Mouse (Mus musculus) liver, embryonic 12.5 days (tissue): ENCODE measurements at regions not wholly inside any gene's neighbourhood (a gene's known extent, or its start where the extent isn't known, plus 50 kb on each side); places are given as distances from the start of the nearest gene placed in this dataset.

ENCODE experiments used
- ATAC-seq: fragments of 200-750 bp; cut with Nextera tagmentation; 2 replicates; pipeline ENCODE4 v1.8.0; 2017; ENCODE audit warnings: moderate number of reproducible peaks, mild to moderate bottlenecking, moderate library complexity
- H3K27ac ChIP-seq: fragments of 300-500 bp; sonication (generic); 2 replicates; pipeline ENCODE4 v1.5.1; 2016; ENCODE audit warnings: mild to moderate bottlenecking
- H3K27me3 ChIP-seq: fragments of 300-500 bp; sonication (generic); replicated peaks from 2 replicates; pipeline ENCODE4 v1.6.1; 2016; ENCODE audit warnings: mild to moderate bottlenecking, moderate library complexity
- H3K36me3 ChIP-seq: fragments of 300-500 bp; sonication (generic); 2 replicates; pipeline ENCODE4 v1.6.1; 2016; ENCODE audit warnings: mild to moderate bottlenecking, moderate library complexity
- H3K4me1 ChIP-seq: fragments of 300-500 bp; sonication (generic); 2 replicates; pipeline ENCODE4 v1.6.1; 2016
- H3K4me2 ChIP-seq: fragments of 300-500 bp; sonication (generic); 2 replicates; pipeline ENCODE4 v1.6.1; 2016; ENCODE audit warnings: mild to moderate bottlenecking, moderate library complexity
- H3K4me3 ChIP-seq: fragments of 300-500 bp; sonication (generic); 2 replicates; pipeline ENCODE4 v1.5.1; 2016; ENCODE audit warnings: mild to moderate bottlenecking, moderate library complexity
- H3K9ac ChIP-seq: fragments of 300-500 bp; sonication (generic); 2 replicates; pipeline ENCODE4 v1.6.1; 2016; ENCODE audit warnings: mild to moderate bottlenecking, moderate library complexity
- H3K9me3 ChIP-seq: fragments of 300-500 bp; sonication (generic); replicated peaks from 2 replicates; pipeline ENCODE4 v1.6.1; 2016; ENCODE audit warnings: mild to moderate bottlenecking, moderate library complexity
- WGBS: fragments of 180-500 bp; shearing (Covaris S2); methylation state at CpG from one replicate; pipeline ENCODE4 v1.1.7; 2016; ENCODE audit not compliant: insufficient replicate concordance; 5-methylcytosine and 5-hydroxymethylcytosine counted together

DNA sequence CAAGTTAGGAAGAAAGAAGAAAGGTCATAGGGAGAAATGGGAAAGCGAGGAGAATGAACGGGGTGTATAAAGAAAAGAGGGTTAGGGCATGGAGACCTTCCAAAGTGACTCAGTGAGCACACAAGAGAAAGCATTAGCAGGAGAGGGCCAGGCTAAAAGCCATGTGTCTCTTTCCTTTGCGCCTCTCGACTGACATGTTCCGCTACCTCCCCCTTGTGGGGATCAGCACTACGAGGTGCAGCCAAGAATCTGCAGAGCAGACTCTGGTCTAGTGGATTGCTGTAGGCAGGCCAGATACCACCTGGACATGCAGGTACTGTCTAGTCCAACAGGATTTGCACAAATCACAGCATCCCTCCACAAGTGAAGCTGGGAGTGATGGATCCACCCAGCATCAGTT, 54.0 kb downstream of the Kcna5 start:
- no peak overlapping the region for H3K4me3 ChIP-seq
- no peak overlapping the region for H3K27ac ChIP-seq
- H3K27me3 ChIP-seq: no peaks in the 10 kb centered on the region; the same call in 1 of the 2 replicates
- H3K4me2 ChIP-seq: no peak overlapping the region
- H3K36me3 ChIP-seq: no peaks in the 10 kb centered on the region
- H3K9ac ChIP-seq: no peak overlapping the region
- no peak for ATAC-seq
- WGBS: 48% methylated on average over 6 of the region's 6 CpGs
- H3K9me3 ChIP-seq: no peaks in the 10 kb centered on the region
- H3K4me1 ChIP-seq: no peaks in the 10 kb centered on the region

DNA sequence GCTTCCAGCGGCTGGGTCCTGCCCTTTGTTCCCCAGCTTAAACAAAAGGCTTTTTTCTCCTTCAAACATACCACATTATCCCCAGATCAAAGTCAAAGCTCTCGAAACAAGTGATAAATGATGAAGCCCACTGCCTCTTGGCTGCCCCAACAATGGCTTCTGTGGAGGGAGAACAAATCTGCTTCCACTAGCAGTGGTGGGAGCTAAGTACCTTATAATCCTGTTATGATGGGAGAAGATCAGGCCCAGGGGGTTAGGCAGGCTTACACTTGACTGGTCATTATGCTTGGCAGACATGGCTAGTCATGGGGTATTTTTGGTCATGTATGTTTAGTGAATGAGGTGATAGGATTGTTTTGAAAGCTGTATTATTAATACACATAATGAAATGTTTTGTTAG, 57.7 kb downstream of the Kcna5 start:
- no peaks in the 10 kb centered on the region; the same call in 1 of the 2 replicates for H3K27me3 ChIP-seq
- H3K27ac ChIP-seq: no peak overlapping the region
- no peaks in the 10 kb centered on the region for H3K36me3 ChIP-seq
- no peaks in the 10 kb centered on the region for H3K4me1 ChIP-seq
- no peak overlapping the region for H3K9ac ChIP-seq
- H3K9me3 ChIP-seq: no peaks in the 10 kb centered on the region
- WGBS: 18% methylated on average over 2 of the region's 2 CpGs
- H3K4me2 ChIP-seq: no peak overlapping the region
- no peak for ATAC-seq
- no peak overlapping the region for H3K4me3 ChIP-seq

- ATAC-seq: no peak
Observed at GRCm38 (mm10) chr6:126476758-126477157, 58.5 kb downstream of the Kcna5 start.

GRCm38 (mm10) chr6:126475555-126475954, 59.7 kb downstream of the Kcna5 start:
- H3K4me1 ChIP-seq: no peaks in the 10 kb centered on the region
- no peak overlapping the region for H3K4me3 ChIP-seq
- no peaks in the 10 kb centered on the region for H3K9me3 ChIP-seq
- H3K27me3 ChIP-seq: no peaks in the 10 kb centered on the region; the same call in 1 of the 2 replicates
- no peak overlapping the region for H3K27ac ChIP-seq
- 57% methylated on average over 8 of the region's 8 CpGs for WGBS
- no peak for ATAC-seq
- no peak overlapping the region for H3K4me2 ChIP-seq
- no peaks in the 10 kb centered on the region for H3K36me3 ChIP-seq
- H3K9ac ChIP-seq: no peak overlapping the region

More at GRCm38 (mm10) chr6:126476758-126477157, 58.5 kb downstream of the Kcna5 start:
- WGBS: 50% methylated on average over 1 of the region's 1 CpGs
- H3K4me1 ChIP-seq: no peaks in the 10 kb centered on the region
- no peaks in the 10 kb centered on the region for H3K9me3 ChIP-seq
- no peaks in the 10 kb centered on the region; the same call in 1 of the 2 replicates for H3K27me3 ChIP-seq
- H3K4me2 ChIP-seq: no peak overlapping the region
- no peak overlapping the region for H3K4me3 ChIP-seq
- H3K9ac ChIP-seq: no peak overlapping the region
- no peaks in the 10 kb centered on the region for H3K36me3 ChIP-seq
- no peak overlapping the region for H3K27ac ChIP-seq

DNA sequence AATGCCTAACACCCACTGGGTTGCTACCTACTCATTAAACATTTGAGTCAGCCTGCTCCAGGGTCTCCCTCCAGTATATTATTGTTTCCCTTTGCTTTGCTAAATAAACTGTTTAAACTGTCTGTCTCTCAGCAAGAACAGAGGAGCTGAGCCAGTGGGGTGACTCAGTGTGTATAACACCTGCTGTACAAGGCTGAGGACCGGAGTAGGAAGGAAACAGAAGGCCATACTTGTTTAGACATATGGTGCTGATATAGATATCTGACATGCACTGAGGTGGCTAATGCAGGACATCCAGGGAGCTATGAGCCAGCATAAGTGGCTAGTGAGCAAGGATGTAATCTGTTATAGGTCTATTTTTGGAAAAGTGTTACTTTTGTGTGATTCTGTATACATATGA, 81.5 kb downstream of the Kcna5 start:
- H3K36me3 ChIP-seq: no peaks in the 10 kb centered on the region
- no peaks in the 10 kb centered on the region for H3K9me3 ChIP-seq
- H3K9ac ChIP-seq: no peak overlapping the region
- H3K4me3 ChIP-seq: no peak overlapping the region
- no peaks in the 10 kb centered on the region for H3K27me3 ChIP-seq
- 59% methylated on average over 1 of the region's 1 CpGs for WGBS
- no peaks in the 10 kb centered on the region for H3K4me1 ChIP-seq
- no peak overlapping the region for H3K4me2 ChIP-seq
- H3K27ac ChIP-seq: no peak overlapping the region
- no peak for ATAC-seq

DNA sequence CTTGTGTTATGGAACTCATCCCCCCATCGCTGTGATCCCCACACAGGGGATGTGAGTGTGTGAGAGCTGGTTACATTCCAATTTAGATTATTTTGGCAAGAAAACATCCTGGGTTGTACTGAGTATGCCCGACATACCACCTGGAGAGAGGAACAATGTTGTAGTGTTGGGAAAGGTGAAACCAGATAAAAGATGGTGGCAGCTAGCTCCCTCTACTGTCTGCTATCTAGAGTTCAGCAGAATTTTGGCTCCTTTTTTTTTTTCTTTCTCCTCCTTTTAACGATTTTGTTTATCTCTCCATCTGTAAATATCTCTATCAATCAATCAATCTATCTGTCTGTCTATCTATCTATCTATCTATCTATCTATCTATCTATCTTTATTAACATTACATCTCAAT, 89.7 kb downstream of the Kcna5 start:
- no peaks in the 10 kb centered on the region for H3K9me3 ChIP-seq

DNA sequence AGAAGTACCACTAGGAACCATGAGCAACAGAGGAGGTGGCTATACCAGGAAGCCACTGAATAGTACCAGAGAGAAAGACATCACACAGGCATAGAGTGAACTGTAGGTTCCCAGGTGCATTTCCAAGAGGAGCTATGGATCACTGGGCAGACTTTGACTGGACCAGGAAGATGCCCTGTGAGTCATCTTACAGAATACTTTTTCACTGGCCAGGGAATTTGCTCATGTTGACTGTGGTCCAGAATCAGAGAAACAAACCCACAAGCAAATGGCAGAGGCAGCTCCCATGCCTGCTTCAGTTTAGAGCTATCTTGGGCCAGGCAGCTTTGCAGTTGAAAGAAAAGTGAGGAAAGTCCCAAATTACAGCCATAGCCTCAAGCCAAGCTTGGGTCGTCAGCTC, 95.0 kb downstream of the Kcna5 start:
- Histone ChIP-seq H3K36me3 (no peaks in the 10 kb centered on the region), H3K9me3 (no peaks in the 10 kb centered on the region), H3K4me3 (no peak overlapping the region), H3K9ac (no peak overlapping the region), H3K4me1 (no peaks in the 10 kb centered on the region), H3K27ac (no peak overlapping the region), H3K27me3 (no peaks in the 10 kb centered on the region), H3K4me2 (no peak overlapping the region)
- 65% methylated on average over 1 of the region's 1 CpGs for WGBS
- no peak for ATAC-seq

More for the DNA sequence above, 89.7 kb downstream of the Kcna5 start:
- no peak overlapping the region for H3K4me2 ChIP-seq
- no peaks in the 10 kb centered on the region for H3K4me1 ChIP-seq
- no peak for ATAC-seq
- 26% methylated on average over 3 of the region's 3 CpGs for WGBS
- no peaks in the 10 kb centered on the region for H3K27me3 ChIP-seq
- H3K9ac ChIP-seq: no peak overlapping the region
- H3K4me3 ChIP-seq: no peak overlapping the region
- no peak overlapping the region for H3K27ac ChIP-seq
- H3K36me3 ChIP-seq: no peaks in the 10 kb centered on the region

GRCm38 (mm10) chr6:126437976-126438736, 97.1 kb downstream of the Kcna5 start:
- H3K27ac ChIP-seq: no peak overlapping the region
- H3K4me2 ChIP-seq: no peak overlapping the region
- no peak for ATAC-seq
- no peak overlapping the region for H3K4me3 ChIP-seq
- WGBS: 38% methylated on average over 1 of the region's 1 CpGs
- no peaks in the 10 kb centered on the region for H3K36me3 ChIP-seq
- H3K27me3 ChIP-seq: no peaks in the 10 kb centered on the region
- no peak overlapping the region for H3K9ac ChIP-seq
- no peaks in the 10 kb centered on the region for H3K9me3 ChIP-seq
- no peaks in the 10 kb centered on the region for H3K4me1 ChIP-seq

GRCm38 (mm10) chr6:126427208-126427607, 108.0 kb downstream of the Kcna5 start:
- ATAC-seq: no peak
- Histone ChIP-seq H3K27ac (no peak overlapping the region), H3K4me2 (no peak overlapping the region), H3K27me3 (no peaks in the 10 kb centered on the region), H3K9ac (no peak overlapping the region), H3K4me1 (no peaks in the 10 kb centered on the region), H3K4me3 (no peak overlapping the region), H3K9me3 (no peaks in the 10 kb centered on the region), H3K36me3 (no peaks in the 10 kb centered on the region)

- Histone ChIP-seq H3K4me3 (no peak overlapping the region), H3K27me3 (no peaks in the 10 kb centered on the region), H3K36me3 (no peaks in the 10 kb centered on the region), H3K4me1 (no peaks in the 10 kb centered on the region), H3K9me3 (no peaks in the 10 kb centered on the region), H3K9ac (no peak overlapping the region), H3K4me2 (no peak overlapping the region), H3K27ac (no peak overlapping the region)
- 40% methylated on average over 3 of the region's 3 CpGs for WGBS
- ATAC-seq: no peak
Observed at GRCm38 (mm10) chr6:126405736-126406135, 129.5 kb downstream of the Kcna5 start.

GRCm38 (mm10) chr6:126404331-126405070, 130.7 kb downstream of the Kcna5 start:
- H3K9me3 ChIP-seq: no peaks in the 10 kb centered on the region
- H3K4me3 ChIP-seq: no peak overlapping the region
- no peaks in the 10 kb centered on the region for H3K27me3 ChIP-seq
- ATAC-seq: 0 out of 2 replicates have a peak, but pooled peaks have one; percentile 37
- H3K4me1 ChIP-seq: no peaks in the 10 kb centered on the region
- no peak overlapping the region for H3K27ac ChIP-seq
- H3K9ac ChIP-seq: no peak overlapping the region
- WGBS: 29% methylated on average over 12 of the region's 12 CpGs
- no peaks in the 10 kb centered on the region for H3K36me3 ChIP-seq
- H3K4me2 ChIP-seq: no peak overlapping the region

DNA sequence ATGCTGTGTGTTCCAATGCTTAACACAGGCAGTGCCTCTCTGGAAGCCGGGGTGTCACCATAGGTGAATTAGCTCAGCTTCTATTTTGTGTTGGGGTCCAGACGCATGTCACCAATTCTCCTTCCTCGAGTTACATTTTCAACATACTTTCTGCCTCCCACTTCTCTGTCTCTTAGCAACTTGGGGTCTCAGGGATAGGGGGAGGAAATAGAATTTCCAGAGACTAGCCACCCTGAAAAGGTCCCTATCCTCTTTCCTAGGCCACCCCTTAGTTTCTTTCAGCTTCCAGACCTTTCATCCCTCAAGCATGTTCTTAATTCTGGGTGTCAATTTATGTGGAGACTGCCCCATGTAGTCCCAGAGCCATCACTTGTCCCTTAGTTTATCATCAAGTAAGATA, 135.6 kb downstream of the Kcna5 start:
- Histone ChIP-seq H3K27ac (no peak overlapping the region), H3K9ac (no peak overlapping the region), H3K4me2 (no peak overlapping the region), H3K27me3 (no peaks in the 10 kb centered on the region), H3K9me3 (no peaks in the 10 kb centered on the region), H3K4me3 (no peak overlapping the region), H3K4me1 (no peaks in the 10 kb centered on the region), H3K36me3 (no peaks in the 10 kb centered on the region)
- WGBS: 67% methylated on average over 3 of the region's 3 CpGs
- ATAC-seq: no peak
